Mouse (Mus musculus) lung, postnatal 0 days (tissue): ENCODE data around the gene Eif4h.

Experiments used
- CTCF ChIP-seq: IDR thresholded peaks from 2 replicates; pipeline ENCODE4 v1.5.1; 2016; ENCODE audit warnings: antibody characterized with exemption, mild to moderate bottlenecking
- EP300 ChIP-seq: IDR thresholded peaks from 2 replicates; pipeline ENCODE4 v1.6.1; 2016; ENCODE audit warnings: antibody characterized with exemption, mild to moderate bottlenecking, control low read depth

DNA sequence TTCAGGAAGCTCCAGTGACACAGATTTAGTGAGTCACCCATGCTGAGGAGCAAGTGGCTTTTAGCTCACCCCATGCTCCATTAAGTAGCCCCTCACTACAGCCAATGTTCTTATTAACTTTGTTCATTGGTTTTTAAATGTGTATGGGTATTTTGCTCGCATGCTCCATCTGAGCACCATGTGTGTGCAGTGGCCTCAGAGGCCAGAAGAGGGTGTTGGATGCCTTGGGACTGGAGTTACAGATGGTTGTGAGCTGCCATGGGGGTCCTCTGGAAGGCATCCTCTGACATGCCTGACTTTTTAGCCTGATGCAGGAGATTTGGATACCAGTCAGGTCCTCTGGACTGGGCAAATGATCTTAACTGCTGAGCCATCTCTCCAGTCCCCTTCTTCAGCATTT is 4.8 kb upstream of the Eif4h start:
- peak; percentile 60 for TF ChIP-seq CTCF
- no peak for TF ChIP-seq EP300
